Mouse (Mus musculus) layer of hippocampus, postnatal 10 days (tissue): ENCODE results near the gene Papolg. TPM values are rescaled to one million over a fixed set of nuclear protein-coding genes. Genes with fewer than 3 reads are reported as not detected.

Experiments
- total RNA-seq, 2 experiments: library from RNA; stranded (reverse); gene quantifications; 2 replicates each; pipeline ENCODE4 v1.2.3; 2021

The Papolg gene
- total RNA-seq, 2 experiments from 2014 or later, result 18.8 to 19.8 TPM

Other genes starting within 250 kb of the Papolg start
- gene Pus10, start 229.6 kb downstream of the Papolg start, total RNA-seq, result 10 to 100 TPM; 13.7 to 21.0 TPM
- gene Pex13, start 229.3 kb downstream of the Papolg start, total RNA-seq, result 10 to 100 TPM; 23.6 to 25.9 TPM
- gene Rel, start 124.3 kb downstream of the Papolg start, total RNA-seq, result 1 to 10 TPM; 3.1 to 4.1 TPM
- 1 to 10 TPM in 1 of 2 experiments, not detected in 1; 1.2 TPM for gene A830031A19Rik, start 179.8 kb upstream of the Papolg start, total RNA-seq
- gene Bcl11a, start 182.8 kb upstream of the Papolg start, total RNA-seq, result 100 to 1,000 TPM; 159 to 162 TPM